In genomic region chr12:73384747-73385146, GRCm38 (mm10) we compare ENCODE assay signal across 24 mouse cellular contexts.
DNase-seq lines count a peak whose midpoint lies in the region; ATAC-seq lines count a peak whose summit lies in the region.
"Had no signal": no experiment of that assay in that cellular context is flagged by ENCODE, and none has a peak within 500 bp of the region (broad histone marks: within the 10 kb centered on the region; RNA-seq: fewer than 3 reads in every experiment).

No protein-coding gene starts in this region.

- H3K4me1 ChIP-seq in embryonic facial prominence, embryonic 12.5 days: peaks cover 35% of the 10 kb centered on the region
- peaks cover 62% of the 10 kb centered on the region for H3K4me1 ChIP-seq in embryonic facial prominence, embryonic 10.5 days
- H3K4me1 ChIP-seq in lung, embryonic 16.5 days (replicated peaks; ENCODE audit: control insufficient read depth, insufficient read depth, low read length): peaks cover 3% of the 10 kb centered on the region; the same call in 1 of the 2 replicates
- H3K4me1 ChIP-seq: liver, embryonic 15.5 days had no signal

- H3K4me3 ChIP-seq in embryonic facial prominence, embryonic 12.5 days: no peak overlapping the region
- H3K4me3 ChIP-seq in embryonic facial prominence, embryonic 10.5 days: no peak overlapping the region
- H3K4me3 ChIP-seq in lung, embryonic 16.5 days (ENCODE audit: low read length): no peak overlapping the region
- H3K4me3 ChIP-seq: erythroblast, embryonic 14.5 days; gastrocnemius, adult 2 months; heart, embryonic 13.5 days; hindbrain, embryonic 13.5 days; kidney, embryonic 15.5 days; limb, embryonic 10.5 days; liver, embryonic 15.5 days had no signal

- 0 out of 2 replicates have a peak overlapping the region, but pooled peaks have one; percentile 12 for H3K27ac ChIP-seq in embryonic facial prominence, embryonic 12.5 days
- no peak overlapping the region for H3K27ac ChIP-seq in embryonic facial prominence, embryonic 10.5 days (replicated peaks)
- H3K27ac ChIP-seq in lung, embryonic 16.5 days (ENCODE audit: low read length): no peak overlapping the region
- H3K27ac ChIP-seq: heart, embryonic 13.5 days; hindbrain, embryonic 13.5 days; limb, embryonic 10.5 days; liver, embryonic 15.5 days had no signal

- no peak overlapping the region for H3K9ac ChIP-seq in embryonic facial prominence, embryonic 12.5 days
- no peak overlapping the region for H3K9ac ChIP-seq in lung, embryonic 16.5 days (ENCODE audit: low read length)
- H3K9ac ChIP-seq: heart, embryonic 13.5 days; hindbrain, embryonic 13.5 days; kidney, embryonic 15.5 days; liver, embryonic 15.5 days had no signal

- no peak overlapping the region for H3K4me2 ChIP-seq in embryonic facial prominence, embryonic 12.5 days (replicated peaks)
- no peak overlapping the region for H3K4me2 ChIP-seq in lung, embryonic 16.5 days (ENCODE audit: low read depth, low read length)
- H3K4me2 ChIP-seq: heart, embryonic 13.5 days; hindbrain, embryonic 13.5 days; kidney, embryonic 15.5 days; liver, embryonic 15.5 days had no signal

- 45% methylated on average over 6 of the region's 6 CpGs for WGBS in embryonic facial prominence, embryonic 12.5 days
- 49% methylated on average over 6 of the region's 6 CpGs for WGBS in embryonic facial prominence, embryonic 10.5 days
- WGBS in lung, embryonic 16.5 days: 47% methylated on average over 6 of the region's 6 CpGs

- no peak for ATAC-seq in embryonic facial prominence, embryonic 12.5 days (ENCODE audit: insufficient number of reproducible peaks, insufficient read depth, low FRiP score, low TSS enrichment)
- peak; percentile 36; the same call in 1 of the 2 replicates for ATAC-seq in lung, embryonic 16.5 days (ENCODE audit: low read depth)
- ATAC-seq in common myeloid progenitor, adult 5-6 weeks (replicated peaks; ENCODE audit: low read depth, poor library complexity, severe bottlenecking): peak; percentile 69
- ATAC-seq: forebrain, embryonic 14.5 days; lung, postnatal 0 days; midbrain, embryonic 16.5 days had no signal

- H3K36me3 ChIP-seq in embryonic facial prominence, embryonic 12.5 days: no peaks in the 10 kb centered on the region
- no peaks in the 10 kb centered on the region for H3K36me3 ChIP-seq in embryonic facial prominence, embryonic 10.5 days (replicated peaks)
- no peaks in the 10 kb centered on the region for H3K36me3 ChIP-seq in lung, embryonic 16.5 days (ENCODE audit: control insufficient read depth, insufficient read depth, low read length)
- H3K36me3 ChIP-seq: heart, embryonic 13.5 days; hindbrain, embryonic 13.5 days; kidney, embryonic 15.5 days; limb, embryonic 10.5 days; liver, embryonic 15.5 days had no signal

- no peaks in the 10 kb centered on the region for H3K9me3 ChIP-seq in embryonic facial prominence, embryonic 12.5 days
- H3K9me3 ChIP-seq in embryonic facial prominence, embryonic 10.5 days: peaks cover 2% of the 10 kb centered on the region; the same call in 1 of the 2 replicates
- no peaks in the 10 kb centered on the region for H3K9me3 ChIP-seq in lung, embryonic 16.5 days (ENCODE audit: control insufficient read depth, low read length)
- H3K9me3 ChIP-seq: heart, embryonic 13.5 days; hindbrain, embryonic 13.5 days; kidney, embryonic 15.5 days; limb, embryonic 10.5 days; liver, embryonic 15.5 days had no signal

- no peak for DNase-seq in embryonic facial prominence, embryonic 10.5 days (ENCODE audit: low spot score)
- DNase-seq in lung, postnatal 25 days (ENCODE audit: low spot score): no peak
- no peak for DNase-seq in right cerebral cortex, adult 2 months (ENCODE audit: low spot score in 2 of 2)
- DNase-seq in layer of hippocampus, postnatal 10 days (ENCODE audit: low spot score in 2 of 2): no peak
- DNase-seq: adrenal gland, postnatal 36 days; cerebellum, adult 9-10 months; gastrocnemius, adult 2 months; heart, postnatal 14 days; kidney, adult 11 months; liver; right cerebral cortex, postnatal 4 days; thymus, postnatal 25 days had no signal

- no peaks in the 10 kb centered on the region for H3K27me3 ChIP-seq in embryonic facial prominence, embryonic 12.5 days
- H3K27me3 ChIP-seq in embryonic facial prominence, embryonic 10.5 days (replicated peaks; ENCODE audit: low read depth, poor library complexity, severe bottlenecking): no peaks in the 10 kb centered on the region
- H3K27me3 ChIP-seq in lung, embryonic 16.5 days (ENCODE audit: control insufficient read depth, insufficient read depth, low read depth, low read length): no peaks in the 10 kb centered on the region
- H3K27me3 ChIP-seq: heart, embryonic 13.5 days; hindbrain, embryonic 13.5 days; kidney, embryonic 15.5 days; liver, embryonic 15.5 days had no signal
